Mouse (Mus musculus) testis, adult 2 months (tissue): ENCODE measurements around the gene Lpgat1.

Experiments
- CTCF ChIP-seq: fragments of 200-500 bp; IDR thresholded peaks from 2 replicates; pipeline ENCODE4 v1.5.1; 2012; ENCODE audit warnings: low read depth, mild to moderate bottlenecking, inconsistent platforms, low read length, moderate library complexity; ENCODE audit not compliant: control insufficient read depth, insufficient read depth, insufficient replicate concordance
- POLR2A ChIP-seq: fragments of 200-500 bp; IDR thresholded peaks from 2 replicates; pipeline ENCODE4 v1.6.1; 2012; ENCODE audit warnings: low read depth, mild to moderate bottlenecking, inconsistent platforms, low read length, moderate library complexity; ENCODE audit not compliant: control insufficient read depth

DNA sequence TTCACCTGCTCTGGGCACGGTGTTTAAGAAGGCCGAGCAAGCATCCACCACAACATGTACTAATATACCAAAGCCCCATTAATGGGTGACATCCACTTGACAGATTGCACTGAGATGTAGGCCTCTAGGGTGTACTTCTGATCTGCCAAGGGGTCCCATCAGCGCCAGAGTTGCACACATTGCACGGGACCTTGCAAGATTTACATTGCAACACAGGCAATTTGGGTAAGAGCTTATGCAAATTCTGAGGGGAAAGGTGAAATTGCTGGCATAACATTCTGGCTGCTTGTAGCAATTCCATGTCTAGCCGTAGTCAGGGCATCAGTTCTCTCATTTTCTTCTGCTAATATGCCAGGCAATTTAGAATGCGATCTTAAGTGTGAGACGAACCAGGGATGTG is 30.1 kb upstream of the Lpgat1 start:
- TF ChIP-seq POLR2A (no peak), CTCF (no peak)
